Mouse (Mus musculus) liver, adult (tissue): Measurements from ENCODE around the gene Arhgef26.

Experiments
- GATA4 ChIP-seq: IDR thresholded peaks from 2 replicates; pipeline ENCODE4 v1.6.1; 2014; ENCODE audit warnings: mild to moderate bottlenecking, low read length; ENCODE audit not compliant: insufficient replicate concordance

Gene Arhgef26

DNA sequence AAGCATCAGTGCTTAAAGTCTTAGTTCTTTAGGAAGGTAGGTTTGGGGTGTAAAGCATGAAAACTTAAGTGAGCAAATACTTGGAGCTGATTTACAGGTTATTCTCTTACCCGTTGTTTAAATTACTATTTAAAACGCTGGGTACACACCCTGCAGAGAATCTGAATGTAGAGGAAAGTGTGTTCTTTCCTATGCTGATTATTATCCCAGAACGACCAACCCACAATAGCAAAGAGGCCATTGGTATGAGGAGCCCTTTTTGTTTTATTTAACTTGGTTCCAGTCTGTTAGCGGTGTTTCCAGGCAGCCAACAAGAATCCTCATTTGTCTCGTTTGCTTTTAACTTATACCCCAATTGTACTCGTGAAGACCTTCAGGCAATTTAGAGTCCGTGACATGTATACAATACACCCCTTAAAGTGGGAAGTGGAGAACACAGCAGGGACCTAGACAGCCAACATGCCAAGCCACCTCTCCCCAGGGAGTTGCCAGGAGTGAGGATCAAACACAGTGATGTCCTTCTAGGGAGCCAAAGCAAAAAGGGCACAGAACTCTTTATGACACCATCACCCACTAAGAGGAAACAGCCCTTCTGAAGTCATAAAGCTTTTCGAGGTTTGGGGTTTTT lies 71.5 kb downstream of the Arhgef26 start:
- TF ChIP-seq GATA4: no peak

DNA sequence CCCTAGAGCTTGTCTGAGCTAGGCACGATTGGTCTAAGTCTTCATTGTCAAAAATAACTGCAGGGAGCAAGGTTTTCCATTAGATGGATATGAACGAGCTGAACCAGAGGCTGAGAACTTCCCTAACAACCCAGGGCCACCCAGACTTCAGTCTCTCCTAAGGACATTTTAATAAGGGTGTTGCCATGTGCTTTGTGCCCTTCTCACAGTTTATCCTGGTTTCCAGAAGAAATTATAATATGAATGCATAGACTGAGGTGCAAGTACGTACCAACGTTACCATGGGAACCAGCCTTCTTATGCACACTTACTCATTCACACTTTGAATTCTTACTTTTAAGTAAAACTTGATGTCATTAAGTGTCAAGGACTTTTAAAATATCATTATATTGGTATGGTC lies 72.3 kb downstream of the Arhgef26 start:
- TF ChIP-seq GATA4: no peak

- TF ChIP-seq GATA4: no peak
These were observed 74.6 kb downstream of the Arhgef26 start for GRCm38 (mm10) chr3:62412704-62413103.

DNA sequence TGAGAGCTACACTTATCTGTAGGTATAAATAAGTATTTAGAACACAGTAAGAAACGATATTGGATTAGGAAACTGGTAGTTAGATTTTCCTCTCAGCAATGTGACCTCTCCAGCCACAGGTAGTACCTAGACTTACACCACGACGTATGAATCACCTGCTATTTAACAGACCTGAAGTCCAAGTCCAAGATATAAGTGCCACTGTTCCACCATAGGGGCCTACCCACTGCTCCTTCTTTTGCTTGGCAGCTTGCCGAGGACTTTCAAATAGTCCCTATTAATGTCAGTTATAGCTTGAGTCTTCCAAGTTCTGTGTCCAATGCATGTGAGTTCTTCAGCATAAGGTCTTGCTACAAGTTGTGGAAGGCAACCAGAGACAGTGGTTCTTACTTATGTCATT lies 76.8 kb downstream of the Arhgef26 start:
- no peak for TF ChIP-seq GATA4

DNA sequence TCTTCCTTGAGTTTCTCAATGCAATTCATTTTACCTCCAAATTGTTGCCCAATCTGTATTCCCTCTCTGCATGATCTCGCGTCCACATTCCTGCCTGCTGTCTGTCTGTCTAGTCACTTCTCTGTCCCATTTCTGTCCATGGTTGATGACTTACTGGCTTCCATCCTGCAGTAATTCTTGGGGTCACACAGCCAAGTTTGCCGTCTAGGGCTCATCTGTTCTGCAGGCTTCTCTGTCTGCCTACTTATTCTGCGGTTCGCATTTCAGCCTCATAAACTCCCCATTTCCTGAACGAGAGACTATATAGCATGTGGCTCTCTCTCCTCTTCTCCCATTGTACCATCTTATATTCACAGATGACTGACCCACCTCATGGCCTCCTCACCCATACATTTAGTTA lies 79.3 kb downstream of the Arhgef26 start:
- no peak for TF ChIP-seq GATA4

DNA sequence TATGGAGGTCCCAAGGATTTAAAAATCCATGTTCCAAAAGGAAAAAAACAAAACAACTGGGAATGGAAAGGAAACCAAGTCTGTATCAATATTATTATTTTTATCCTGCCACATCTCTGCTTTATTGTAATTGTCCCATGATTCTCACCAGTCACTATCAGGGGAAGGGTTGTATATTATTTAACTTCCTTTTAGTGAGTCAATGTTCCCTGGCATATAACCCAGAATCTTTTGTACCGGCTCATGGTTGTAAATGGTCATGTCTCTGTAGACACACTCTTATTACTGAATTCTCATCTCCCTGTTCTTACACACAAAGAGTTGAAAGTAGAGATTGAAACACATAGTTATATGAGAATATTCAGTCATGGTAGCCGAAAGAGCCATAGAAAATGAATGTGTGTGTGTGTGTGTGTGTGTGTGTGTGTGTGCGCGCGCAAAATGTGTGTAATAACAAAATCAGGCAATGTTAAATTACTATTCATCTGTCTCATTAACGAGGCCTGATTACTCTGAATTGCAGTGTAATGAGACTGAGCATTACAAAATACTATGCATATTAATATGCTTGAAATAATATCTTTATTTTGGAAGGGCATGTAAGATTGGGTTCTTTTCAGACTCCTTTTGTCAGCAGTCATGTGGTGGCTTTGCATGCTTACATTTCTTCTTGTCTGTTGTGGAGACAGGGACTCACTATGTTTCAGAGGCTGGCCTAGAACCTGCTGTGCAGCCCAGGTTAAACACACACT lies 80.4 kb downstream of the Arhgef26 start:
- no peak for TF ChIP-seq GATA4

DNA sequence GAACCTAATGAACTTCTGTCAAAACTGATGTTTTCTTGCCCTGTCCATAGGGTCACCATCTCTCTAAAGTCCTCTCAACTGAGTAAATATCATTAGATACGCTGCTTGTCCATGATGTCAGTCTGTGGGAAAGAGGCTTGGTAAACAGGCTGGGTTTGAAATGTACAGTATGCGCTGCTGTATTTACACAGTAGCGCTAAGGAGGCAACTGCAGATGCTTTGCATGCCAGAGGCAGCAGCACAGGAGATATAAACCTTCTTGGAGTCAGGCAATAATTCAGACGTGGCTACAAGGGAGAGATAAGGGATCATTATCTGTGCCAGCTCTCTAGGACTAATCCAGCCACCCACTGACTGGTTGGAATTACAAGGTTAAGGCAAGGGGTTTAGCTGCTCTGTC lies 95.5 kb downstream of the Arhgef26 start:
- no peak for TF ChIP-seq GATA4

DNA sequence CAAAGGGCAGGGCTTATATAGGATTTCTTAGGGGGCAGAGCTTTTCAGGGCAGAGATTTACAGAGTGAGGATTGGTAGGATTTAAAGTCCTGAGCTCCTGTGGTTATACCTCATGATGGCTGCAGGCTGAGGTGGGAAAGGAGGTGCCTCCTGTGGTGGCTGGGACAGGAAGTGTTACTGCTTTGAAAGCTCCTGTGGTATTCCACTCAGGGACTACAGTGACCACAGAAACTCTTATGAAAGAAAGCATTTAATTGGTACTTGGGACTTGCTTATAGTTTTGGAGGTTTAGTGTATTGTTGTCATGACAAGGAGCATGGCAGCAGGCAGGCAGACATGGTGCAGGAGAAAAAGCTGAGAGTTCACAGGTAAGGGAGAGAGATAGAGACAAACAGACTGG lies 97.8 kb downstream of the Arhgef26 start:
- no peak for TF ChIP-seq GATA4

GRCm38 (mm10) chr3:62440431-62440969 lies 102.4 kb downstream of the Arhgef26 start:
- TF ChIP-seq GATA4: no peak

DNA sequence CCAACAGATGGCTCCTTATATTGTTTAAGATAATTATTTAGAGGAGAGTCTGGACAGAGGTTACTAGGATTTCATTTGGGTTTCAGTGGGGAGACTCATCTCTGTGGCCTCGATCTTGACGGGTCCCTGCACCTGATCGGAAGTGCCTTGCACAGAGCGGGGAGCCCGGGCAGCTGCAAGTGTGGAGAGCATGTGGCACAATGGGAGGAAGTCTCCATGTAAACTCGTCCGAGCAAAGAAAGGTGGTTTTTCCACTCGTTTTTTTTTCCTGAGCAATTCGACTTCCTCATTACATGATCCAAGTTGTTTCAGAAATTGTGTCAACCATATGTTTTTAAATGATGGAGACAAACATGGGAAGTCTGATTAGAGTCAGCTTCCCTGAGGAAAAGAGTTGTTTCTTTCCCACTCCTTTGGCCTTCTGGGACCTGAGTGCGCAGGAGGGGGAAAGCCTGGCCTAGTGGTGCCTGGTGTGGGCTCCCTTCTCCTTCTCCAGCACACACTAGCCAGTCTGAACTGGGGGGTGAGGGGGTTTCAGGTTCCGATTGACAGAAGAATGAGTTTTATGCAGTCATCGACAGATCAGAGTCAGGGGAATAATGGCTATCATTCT lies 105.5 kb downstream of the Arhgef26 start:
- TF ChIP-seq GATA4: no peak

DNA sequence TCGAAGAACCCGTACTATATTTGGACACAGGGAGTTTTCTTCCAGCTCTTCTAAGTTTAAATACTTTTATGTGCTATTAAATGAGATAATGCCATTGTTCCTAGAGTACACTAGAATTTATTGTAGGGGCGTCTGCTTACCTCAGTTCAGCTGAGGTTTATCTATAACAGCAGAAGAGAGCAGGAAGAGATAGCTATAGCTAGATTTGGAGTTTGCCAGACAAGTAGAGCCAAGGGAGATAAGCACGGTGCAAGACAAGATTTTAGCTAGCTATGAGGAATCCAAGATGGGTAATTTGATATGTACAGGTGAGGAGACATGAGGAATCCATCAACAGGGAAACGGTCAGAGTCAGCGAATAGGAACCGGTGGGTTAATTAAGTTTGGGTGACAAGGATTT lies 108.1 kb downstream of the Arhgef26 start:
- TF ChIP-seq GATA4: no peak

- no peak for TF ChIP-seq GATA4
These were observed 109.0 kb downstream of the Arhgef26 start for GRCm38 (mm10) chr3:62447151-62447550.

DNA sequence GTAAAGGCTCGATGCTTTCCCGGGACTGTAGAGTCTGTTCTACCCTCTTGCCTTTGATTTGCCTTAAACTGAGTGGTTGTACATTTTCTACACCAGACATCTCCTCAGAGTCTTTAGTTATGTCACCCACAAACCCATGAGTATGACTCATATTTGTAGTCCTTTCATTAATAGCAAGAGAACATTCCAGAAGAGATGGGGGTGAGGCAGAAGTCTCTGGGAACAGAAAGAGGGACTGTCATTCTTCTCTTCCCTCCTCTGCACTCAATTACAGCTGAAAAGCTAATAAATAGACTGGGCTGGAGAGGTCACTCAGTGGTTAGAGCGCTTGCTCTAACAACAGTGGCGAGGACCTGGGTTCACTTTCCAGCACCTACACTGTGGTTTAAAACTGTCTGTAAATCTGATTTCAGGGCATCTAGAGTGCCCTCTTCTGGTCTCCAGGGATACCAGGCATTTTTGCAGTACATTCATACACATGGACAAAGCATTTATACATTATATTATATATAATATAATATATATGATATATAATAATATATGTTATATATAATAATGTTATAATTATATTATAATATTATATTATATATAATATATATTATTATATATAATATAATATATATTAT lies 111.8 kb downstream of the Arhgef26 start:
- TF ChIP-seq GATA4: no peak

- no peak for TF ChIP-seq GATA4
These were observed 114.8 kb downstream of the Arhgef26 start for GRCm38 (mm10) chr3:62452961-62453360.

GRCm38 (mm10) chr3:62454096-62454495 lies 116.0 kb downstream of the Arhgef26 start:
- TF ChIP-seq GATA4: no peak

DNA sequence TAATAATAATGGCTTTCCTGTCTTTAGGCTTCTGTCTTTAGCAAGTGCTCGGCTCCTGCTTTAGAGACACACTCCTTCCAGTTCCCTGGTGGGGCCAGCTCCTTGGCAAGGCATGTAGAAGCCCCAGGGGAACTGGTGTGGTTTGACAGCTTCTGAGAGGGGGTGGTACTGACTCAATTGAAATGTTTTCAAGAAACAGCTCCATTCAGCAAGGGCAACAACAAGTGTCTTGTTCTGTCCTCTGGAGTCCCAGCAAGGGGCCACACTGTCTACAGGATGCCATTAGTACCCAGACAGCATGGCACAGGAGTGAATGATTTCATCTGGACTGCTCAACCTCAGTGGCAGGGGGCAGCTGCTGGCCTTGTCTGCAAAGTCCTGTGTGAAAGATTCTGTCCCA lies 117.7 kb downstream of the Arhgef26 start:
- TF ChIP-seq GATA4: no peak

DNA sequence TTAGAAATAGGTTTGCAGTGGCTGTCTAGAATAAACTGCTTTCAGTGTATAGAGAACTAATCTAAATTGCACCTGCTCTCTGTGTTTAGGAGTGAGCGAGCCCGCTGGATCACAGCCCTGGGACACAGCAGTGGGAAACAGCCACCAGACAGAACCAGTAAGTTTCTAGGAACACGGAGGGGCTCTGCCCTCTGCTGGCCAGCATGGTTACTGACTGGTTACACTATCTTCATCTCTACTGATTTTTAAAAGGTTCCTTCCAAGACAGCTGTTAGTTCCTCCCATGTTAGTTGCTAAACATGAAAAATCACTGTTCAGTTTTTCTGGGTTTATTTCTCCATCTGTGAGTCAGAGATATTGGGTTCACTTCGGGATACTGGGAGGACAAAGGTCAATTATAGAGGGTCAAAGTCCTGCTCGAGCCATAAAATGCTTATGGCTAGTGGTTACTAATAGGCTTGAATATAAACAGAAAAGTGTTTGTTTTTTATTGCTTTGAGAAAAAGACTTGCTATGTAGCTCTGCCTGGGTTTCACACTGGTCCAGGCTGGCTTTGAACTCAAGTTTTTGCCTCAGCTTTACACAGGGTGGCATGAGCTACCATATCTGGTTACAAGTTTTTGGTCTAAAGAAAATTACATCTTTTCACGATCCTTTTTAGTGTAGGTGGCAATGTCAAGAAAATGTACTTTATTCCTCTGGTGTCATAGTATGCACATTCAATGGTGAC lies 120.3 kb downstream of the Arhgef26 start:
- TF ChIP-seq GATA4: no peak
